Mouse (Mus musculus) ovary, postnatal 36 days (tissue): ENCODE results near the gene Gm2696.
"Not testable (repeated sequence)": the region's sequence is repeated elsewhere in the genome, so short reads cannot be mapped to it uniquely, and the experiment has no call there.

ENCODE experiments used
- DNase-seq: peaks from one replicate; pipeline ENCODE4 v3.0.0; 2022; ENCODE audit warnings: low spot score, mixed read lengths

Gene Gm2696

DNA sequence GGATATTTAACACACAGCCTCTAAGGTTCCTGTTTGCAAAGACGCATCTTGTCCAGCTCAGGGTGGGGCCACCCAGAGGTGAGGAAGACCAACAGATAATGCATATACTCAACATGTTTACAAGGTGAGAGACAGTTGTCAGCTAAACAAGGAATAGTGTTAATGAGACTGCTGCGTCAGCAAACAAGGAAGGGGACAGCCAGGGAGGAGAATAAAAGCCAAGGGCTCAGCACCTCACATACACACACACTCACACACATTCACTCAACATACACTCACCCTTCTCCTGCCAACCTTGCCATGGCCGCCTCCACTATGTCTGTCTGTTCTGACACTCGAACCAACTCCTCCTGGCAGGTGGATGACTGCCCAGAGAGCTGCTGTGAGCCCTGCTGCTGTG is at the start of gene Gm2696:
TSS of gene Gm2696 (plus strand) at position 301 of the 400 bp plus-strand sequence.
- DNase-seq, result no peak

DNA sequence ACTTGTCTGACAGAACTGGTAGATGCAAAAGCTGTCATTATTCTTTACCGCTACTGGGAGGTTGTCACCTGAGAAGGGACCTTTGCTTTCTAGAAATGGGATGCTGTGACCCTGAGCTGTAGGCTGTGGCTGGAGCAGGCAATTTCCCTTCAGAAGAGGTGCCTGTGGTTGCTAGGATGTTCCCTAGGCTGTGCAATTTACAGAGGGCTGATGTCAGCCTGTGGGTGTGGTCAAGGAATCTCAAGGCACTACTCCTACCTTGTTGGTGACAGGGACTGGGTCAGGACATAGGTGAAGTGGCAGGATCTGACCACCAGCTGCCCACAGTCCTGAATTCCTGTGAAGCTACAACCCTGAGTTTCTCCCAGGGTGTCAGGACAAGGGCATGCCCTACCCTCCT is 44.8 kb upstream of the Gm2696 start:
- no peak for DNase-seq

- DNase-seq, result not testable (repeated sequence)
These were observed 43.3 kb upstream of the Gm2696 start, which contains the start of gene Gm3238 for GRCm38 (mm10) chr10:77771225-77771624. Gene Gm3238, minus strand, starts transcription at chr10:77771325.

DNA sequence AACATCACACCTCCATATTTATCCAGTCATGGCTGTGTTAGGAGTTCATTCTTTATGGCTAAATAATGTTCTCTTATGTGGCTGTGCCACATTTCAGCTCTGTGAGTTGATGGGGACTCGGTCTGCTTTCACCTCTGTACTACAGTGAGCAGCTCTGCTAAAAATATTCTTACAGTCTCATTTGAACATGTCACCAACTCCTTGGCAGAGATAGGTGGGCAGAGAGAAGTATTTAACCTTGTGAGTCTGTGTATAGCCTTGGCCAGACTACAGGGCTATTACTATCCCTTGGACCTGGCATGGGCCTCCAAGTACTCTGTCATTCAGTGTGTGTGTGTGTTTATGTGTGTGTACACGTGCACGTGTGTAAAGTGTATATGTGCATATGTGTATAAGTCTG is 42.3 kb upstream of the Gm2696 start:
- DNase-seq, result not testable (repeated sequence)

DNA sequence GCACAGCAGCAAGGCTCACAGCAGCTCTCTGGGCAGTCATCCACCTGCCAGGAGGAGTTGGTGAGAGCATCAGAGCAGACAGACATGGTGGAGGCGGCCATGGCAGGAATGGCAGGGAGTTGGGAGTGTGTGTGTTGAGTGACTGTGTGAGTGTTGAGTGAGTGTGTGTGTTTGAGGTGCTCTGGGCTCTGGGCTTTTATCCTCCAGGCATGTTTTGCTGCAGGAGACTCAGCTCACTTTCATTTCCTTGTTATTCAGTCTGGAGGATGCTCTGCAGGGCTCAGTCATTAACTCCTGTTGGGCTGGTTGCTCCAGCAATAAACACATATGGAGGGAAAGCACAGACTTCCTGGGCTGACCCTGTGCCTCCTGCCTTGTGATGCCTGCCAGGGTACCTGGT is 37.6 kb upstream of the Gm2696 start, which contains the start of gene Gm7138:
TSS of gene Gm7138 (minus strand) at position 101 of the 400 bp plus-strand sequence.
- DNase-seq, result not testable (repeated sequence)

DNA sequence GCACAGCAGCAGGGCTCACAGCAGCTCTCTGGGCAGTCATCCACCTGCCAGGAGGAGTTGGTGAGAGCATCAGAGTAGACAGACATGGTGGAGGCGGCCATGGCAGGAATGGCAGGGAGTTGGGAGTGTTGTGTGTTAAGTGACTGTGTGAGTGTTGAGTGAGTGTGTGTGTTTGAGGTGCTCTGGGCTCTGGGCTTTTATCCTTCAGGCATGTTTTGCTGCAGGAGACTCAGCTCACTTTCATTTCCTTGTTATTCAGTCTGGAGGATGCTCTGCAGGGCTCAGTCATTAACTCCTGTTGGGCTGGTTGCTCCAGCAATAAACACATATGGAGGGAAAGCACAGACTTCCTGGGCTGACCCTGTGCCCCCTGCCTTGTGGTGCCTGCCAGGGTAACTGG is 32.0 kb upstream of the Gm2696 start, which contains the start of gene Gm3250:
TSS of gene Gm3250 (minus strand) at position 101 of the 400 bp plus-strand sequence.
- DNase-seq, result not testable (repeated sequence)

- not testable (repeated sequence) for DNase-seq
These were observed 31.1 kb upstream of the Gm2696 start for GRCm38 (mm10) chr10:77783396-77783795.

GRCm38 (mm10) chr10:77787876-77788275 is 26.6 kb upstream of the Gm2696 start, which contains the start of gene Gm7137:
Gene Gm7137, minus strand, starts transcription at chr10:77788200.
- DNase-seq, result not testable (repeated sequence)

- no peak for DNase-seq
These were observed 25.9 kb upstream of the Gm2696 start for GRCm38 (mm10) chr10:77788621-77789020.

DNA sequence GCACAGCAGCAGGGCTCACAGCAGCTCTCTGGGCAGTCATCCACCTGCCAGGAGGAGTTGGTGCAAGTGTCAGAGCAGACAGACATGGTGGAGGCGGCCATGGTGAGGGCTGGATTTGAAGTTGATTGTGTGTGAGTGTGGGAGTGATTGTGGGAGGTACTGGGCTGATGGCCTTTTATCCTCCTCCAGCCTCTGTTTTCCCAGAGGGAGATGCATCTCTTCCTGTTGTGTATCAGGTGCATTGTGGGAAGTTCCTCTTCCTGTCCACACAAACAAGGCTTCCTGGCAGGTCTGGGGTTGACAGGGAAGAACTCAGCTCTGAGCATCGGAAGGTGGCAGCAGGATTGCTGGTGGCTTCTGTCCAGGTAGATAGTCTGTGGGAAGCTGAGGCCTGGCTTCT is 19.5 kb upstream of the Gm2696 start, which contains the start of gene Gm9639:
TSS of gene Gm9639 (minus strand) at position 101 of the 400 bp plus-strand sequence.
- no peak for DNase-seq

- DNase-seq, result no peak
These were observed 16.8 kb upstream of the Gm2696 start for GRCm38 (mm10) chr10:77797677-77798076.

DNA sequence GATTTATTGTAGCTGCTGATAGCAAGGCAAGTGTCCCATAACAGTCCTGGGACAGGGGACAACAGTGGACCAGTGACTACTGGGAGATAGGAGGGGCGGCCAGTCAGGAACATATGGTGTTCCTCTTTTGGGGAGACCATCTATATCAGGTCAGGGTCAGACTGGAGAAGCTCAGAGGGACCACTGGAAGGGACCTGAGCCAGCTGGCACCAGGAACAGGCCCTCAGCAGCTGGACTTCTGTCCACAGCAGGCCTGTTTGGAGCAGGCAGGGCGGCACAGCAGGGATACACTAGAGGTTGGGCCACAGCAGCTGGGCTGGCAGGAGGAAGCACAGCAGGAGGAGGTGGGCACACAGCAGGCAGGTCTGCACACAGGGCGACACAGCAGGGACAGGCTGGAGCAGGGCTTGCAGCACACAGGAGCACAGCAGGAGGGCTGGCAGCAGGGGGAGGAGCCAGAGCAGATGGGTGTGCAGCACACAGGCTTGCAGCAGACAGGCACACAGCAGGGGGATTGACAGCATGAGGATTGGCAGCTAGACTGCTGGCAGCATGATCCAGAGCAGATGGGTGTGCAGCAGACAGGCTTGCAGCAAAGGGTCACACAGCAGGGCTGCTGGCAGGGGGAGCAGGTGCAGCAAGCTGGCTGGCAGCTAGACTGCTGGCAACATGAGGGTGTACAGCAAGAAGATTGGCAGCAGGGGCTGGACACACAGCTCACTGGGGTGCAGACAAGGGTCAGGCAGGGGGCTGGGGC is 16.1 kb upstream of the Gm2696 start:
- DNase-seq, result not testable (repeated sequence)

DNA sequence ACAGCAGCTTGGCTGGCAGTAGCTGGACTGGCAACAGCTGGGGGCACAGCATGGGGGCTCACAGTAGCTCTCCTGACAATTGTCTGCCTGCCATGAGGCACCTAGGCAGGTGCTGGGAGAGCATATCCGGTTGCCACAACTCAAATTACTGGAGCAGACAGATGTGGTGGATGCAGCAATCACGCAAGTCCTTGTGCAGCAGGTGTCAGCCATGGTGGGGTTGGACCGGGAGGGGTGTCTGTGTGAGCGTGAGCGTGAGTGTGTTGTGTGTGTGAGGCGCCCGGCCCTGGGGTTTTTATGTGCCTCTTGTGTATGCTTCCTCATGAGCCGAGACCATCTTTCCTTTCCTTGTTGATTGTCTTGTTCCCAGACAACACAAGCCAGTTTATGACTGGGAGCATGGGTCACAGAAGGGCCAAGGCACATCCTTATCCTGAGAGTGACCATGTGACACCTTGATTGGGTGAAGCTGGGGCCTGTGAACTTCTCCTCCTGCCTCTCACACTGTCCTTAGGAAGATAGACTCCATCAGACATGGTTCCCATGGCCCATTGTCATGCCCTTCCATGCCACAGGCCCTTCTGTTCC is 15.5 kb upstream of the Gm2696 start, which contains the start of gene Gm19668:
TSS of gene Gm19668 (minus strand) at position 213 of the 588 bp plus-strand sequence.
- DNase-seq, result no peak

- no peak for DNase-seq
These were observed 10.4 kb upstream of the Gm2696 start for GRCm38 (mm10) chr10:77804095-77804494.

DNA sequence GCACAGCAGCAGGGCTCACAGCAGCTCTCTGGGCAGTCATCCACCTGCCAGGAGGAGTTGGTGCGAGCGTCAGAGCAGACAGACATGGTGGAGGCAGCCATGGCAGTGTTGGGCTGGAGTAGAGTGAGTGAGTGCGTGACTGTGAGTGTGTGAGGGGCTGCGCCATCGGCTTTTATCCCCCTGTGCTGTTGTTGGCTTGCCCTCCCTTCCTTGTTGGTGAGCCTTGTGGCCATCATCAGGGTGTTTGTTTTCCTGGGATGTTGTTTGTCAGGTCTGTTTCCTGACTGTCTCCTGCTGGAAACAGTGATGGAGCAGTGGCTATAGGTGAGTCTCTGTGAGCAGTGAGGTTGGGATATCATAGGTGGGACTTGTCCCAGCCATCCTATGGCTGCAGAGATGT is 2.7 kb upstream of the Gm2696 start, which contains the start of gene Gm9507:
TSS of gene Gm9507 (minus strand) at position 101 of the 400 bp plus-strand sequence.
- no peak for DNase-seq

DNA sequence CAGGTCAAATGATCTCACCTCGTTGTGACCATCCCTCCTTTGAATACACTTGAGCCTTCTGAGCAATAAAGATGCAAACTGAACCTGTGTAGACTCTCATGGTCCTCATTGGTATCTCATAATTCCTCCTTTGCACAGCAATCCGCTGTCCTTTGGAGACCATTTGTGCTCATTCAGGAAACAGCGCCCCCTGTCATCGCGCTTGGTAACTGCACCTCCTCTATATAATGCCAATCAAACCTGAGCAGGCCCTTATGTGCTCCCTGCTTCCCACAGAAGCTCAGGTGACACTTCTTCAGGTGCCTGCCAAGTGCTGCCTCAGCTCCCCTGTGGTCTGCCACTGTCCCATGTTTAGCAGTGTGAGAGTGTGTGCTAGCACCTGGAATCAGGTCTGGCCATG is 1.0 kb downstream of the Gm2696 start:
- no peak for DNase-seq

DNA sequence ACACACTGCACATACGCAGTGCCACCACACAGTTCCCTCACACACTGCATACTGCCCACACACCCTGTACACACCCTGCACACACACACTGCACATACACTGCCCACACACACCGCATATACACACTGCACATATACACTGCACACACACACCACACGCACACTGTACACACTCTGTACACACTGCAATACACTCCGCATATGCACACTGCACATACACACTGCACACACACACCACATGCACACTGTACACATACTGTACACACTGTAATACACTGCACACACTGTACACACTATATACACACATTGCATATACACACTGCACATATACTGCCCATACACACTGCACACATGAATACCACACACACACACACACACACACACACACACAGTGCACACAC is 4.0 kb downstream of the Gm2696 start:
- no peak for DNase-seq

- no peak for DNase-seq
These were observed 4.7 kb downstream of the Gm2696 start for GRCm38 (mm10) chr10:77819203-77819602.

GRCm38 (mm10) chr10:77826951-77827350 is 12.5 kb downstream of the Gm2696 start, which contains the start of gene Krtap10-4:
Gene Krtap10-4, minus strand, starts transcription at chr10:77827095.
- no peak for DNase-seq

DNA sequence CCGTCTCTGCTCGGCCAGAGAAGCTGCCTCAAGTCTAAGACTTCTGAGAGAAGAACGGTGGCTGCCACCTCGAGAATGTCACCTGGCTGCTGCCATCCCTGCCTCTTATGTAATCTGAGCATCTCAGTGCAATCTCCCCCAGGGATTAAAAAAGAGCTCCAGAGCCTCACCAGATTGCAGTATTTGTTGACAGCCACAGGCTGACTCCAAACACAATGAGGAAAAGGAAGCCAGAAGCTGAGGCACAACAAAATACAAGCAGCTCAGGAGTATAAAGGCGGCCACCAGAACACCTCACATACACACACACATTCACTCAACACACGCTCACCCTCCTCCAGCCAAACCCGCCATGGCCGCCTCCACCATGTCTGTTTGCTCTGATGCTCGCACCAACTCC is 21.2 kb downstream of the Gm2696 start, which contains the start of gene Krtap10-10:
TSS of gene Krtap10-10 (plus strand) at position 301 of the 400 bp plus-strand sequence.
- DNase-seq, result no peak

- DNase-seq, result no peak
These were observed 24.5 kb downstream of the Gm2696 start for GRCm38 (mm10) chr10:77839006-77839405.

DNA sequence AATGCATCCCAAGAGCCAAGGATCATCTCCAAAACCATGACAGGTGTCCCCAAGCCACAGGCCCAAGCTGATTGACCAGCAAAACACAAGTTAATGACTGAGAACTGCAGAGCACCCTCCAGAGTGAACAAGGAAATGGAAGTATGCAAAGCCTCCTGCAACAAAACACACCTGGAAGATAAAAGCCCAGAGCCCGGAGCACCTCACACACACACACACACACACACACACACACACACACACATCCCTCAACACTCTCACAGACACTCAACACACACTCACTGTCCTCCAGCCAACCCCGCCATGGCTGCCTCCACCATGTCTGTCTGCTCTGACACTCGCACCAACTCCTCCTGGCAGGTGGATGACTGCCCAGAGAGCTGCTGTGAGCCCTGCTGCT is 32.0 kb downstream of the Gm2696 start, which contains the start of gene Gm36176:
TSS of gene Gm36176 (plus strand) at position 301 of the 400 bp plus-strand sequence.
- no peak for DNase-seq

- DNase-seq, result no peak
These were observed 32.5 kb downstream of the Gm2696 start for GRCm38 (mm10) chr10:77846961-77847360.
